Mouse (Mus musculus) spleen, postnatal 14 days (tissue): Measurements from ENCODE around the gene Samd10.
A peak's percentile ranks its signal among the peaks of the same experiment; 100 is the strongest.

Experiments used
- DNase-seq, 2 experiments: peaks; one replicate each; pipeline ENCODE4 v3.0.0; 2021 to 2022; ENCODE audit warnings: low spot score in 2 of 2

The Samd10 gene

GRCm38 (mm10) chr2:181577981-181578581 is 20.9 kb downstream of the Samd10 start:
- peak in 1 of 2 experiments; percentile 0 for DNase-seq

GRCm38 (mm10) chr2:181577126-181577525 is 21.9 kb downstream of the Samd10 start:
- no peak for DNase-seq

GRCm38 (mm10) chr2:181576613-181577012 is 22.4 kb downstream of the Samd10 start:
- DNase-seq = no peak

- DNase-seq = no peak
These were observed 24.0 kb downstream of the Samd10 start for GRCm38 (mm10) chr2:181574921-181575545.

GRCm38 (mm10) chr2:181573961-181574360 is 25.1 kb downstream of the Samd10 start:
- no peak for DNase-seq

DNA sequence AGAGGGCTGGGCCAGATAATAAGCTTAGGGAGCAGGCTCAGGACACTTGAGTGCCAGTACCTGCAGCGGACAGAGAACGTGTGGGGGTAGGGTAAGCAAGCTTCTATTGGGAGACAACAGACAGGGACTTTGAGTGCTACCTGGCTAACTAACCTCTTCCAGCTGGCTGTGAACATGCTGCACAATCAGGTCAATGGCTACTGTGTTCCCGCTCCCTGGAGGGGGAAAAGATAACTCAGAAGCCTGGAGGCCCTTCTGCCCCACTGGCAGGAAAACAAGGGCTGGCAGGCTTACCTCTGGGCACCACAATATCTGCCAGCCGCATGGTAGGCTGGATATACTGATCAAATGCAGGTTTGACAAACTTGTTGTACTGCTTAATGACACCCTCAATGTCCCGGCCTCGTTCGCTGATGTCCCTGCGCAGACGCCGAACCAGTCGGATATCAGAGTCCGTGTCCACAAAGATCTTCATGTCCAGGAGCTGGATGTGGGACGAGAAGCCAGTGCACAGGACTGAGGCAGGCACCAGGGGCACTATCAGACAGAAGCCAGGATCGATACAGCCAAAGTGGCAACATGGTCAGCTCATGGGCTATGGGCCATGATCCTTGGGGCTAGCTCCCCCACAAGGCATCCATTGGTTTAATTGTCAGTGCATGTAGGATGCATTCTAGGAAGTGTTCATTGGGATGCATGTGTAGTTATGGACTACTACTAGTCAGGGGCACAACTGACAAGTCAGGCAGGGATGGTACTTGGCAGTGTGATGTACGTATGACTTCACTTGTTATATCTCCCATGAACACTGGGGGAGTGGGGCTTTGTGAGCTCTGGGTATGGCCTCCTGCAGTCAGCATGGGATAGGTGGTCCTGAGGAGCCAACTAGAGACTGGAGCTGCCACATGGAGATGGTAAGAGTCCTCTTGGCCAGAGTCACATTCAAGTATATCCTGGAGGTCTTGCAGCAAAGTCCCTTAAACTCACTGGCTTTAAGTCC is 25.8 kb downstream of the Samd10 start:
- DNase-seq = no peak

DNA sequence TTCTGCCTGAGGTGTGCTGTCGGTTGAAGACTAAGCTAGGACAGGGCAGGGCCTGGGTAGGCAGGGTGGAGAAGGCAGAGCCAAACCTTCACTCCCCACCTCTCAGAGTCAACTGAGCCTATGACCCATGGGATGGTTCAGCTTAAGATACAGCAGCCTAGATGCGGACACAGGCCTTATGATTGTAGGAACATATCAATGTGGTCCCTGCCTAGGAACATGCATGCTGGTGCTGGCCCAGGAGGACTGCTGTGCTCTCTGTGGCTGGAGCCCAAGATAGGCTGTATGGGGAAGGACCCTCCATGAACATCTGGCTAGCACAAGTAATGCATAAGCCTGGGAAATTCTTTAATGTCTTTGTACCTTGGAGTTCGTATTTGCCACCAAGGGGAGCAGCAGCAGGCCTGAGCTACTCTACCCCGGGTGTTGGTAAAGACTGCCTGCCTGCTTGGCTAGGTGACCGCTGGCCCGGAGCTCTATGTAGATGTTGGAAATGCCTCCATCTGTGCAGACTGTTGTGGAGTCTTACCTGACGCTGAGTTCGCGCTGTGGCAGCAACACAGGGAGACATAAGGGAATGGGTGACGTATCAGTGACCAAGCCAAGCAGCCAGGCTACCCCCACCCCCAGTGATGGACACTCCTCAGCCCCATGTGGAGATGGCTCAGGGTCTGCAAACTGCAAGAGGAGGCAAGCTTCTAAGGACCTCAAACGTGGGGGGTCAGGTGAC is 26.9 kb downstream of the Samd10 start:
- no peak for DNase-seq

- no peak for DNase-seq
These were observed 28.0 kb downstream of the Samd10 start for GRCm38 (mm10) chr2:181570921-181571595.

- peak in 1 of 2 experiments; percentile 0 for DNase-seq
These were observed 28.6 kb downstream of the Samd10 start for GRCm38 (mm10) chr2:181570375-181570774.

- DNase-seq = no peak
These were observed 29.2 kb downstream of the Samd10 start for GRCm38 (mm10) chr2:181569856-181570255.

GRCm38 (mm10) chr2:181568272-181569008 is 30.6 kb downstream of the Samd10 start:
- DNase-seq = peak in 1 of 2 experiments; percentile 59

- DNase-seq = no peak
These were observed 31.7 kb downstream of the Samd10 start for GRCm38 (mm10) chr2:181567338-181567737.

DNA sequence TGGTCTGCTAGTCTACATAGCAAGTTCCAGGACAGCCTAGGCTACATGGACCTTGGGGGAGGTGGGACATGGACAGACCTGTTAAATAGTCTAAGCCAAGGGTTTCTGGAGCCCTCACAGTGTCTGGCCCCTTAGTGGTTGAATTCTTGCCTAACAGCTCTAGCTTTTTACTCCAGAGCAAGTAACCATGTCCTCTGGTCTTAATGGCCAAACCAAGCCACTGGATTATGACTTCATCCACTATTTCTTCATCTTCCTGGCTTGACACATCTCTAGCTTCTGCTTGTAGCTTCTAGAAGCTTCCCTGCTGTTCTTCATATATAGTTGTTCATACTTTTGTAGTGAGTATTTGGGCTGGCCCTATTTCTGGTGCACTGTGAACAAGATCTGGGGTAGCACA is 45.2 kb downstream of the Samd10 start:
- DNase-seq = no peak

DNA sequence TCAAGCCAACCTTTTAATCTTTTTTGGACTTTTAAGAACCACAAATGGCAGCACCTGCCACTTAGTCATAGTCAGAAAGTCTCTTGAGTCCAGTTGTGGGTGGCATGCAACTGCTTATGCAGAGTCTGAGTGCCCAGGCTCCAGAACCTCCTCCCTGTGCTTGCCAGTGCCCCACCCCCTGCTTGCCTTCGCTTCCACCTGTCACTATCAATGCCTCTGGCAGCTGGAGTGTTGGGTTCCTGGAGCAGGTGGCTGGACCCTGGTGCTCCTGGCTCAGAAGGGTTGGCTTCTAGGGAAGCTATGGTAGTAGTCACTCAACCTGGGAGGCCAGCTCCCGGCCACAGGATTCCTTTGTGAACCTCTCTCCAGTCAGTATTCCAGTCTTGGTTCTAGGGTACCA is 48.8 kb downstream of the Samd10 start:
- no peak for DNase-seq

DNA sequence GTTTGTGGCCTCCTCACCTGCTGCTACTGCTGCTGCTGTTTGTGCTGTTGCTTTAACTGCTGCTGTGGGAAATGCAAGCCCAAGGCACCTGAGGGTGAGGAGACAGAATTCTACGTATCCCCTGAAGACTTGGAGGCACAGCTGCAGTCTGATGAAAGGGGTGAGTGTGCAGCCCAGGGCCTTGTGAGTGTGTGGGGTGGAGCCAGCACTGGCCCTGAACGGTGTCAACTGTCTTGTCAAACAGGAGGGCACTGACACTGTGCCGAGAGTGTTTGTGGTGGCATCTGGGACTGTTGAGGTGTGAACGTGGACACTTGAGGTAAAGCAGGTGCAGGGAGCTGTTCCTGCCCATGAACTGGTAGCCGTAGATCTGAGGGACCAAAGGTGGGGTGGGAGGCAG is 50.3 kb downstream of the Samd10 start:
- no peak for DNase-seq

DNA sequence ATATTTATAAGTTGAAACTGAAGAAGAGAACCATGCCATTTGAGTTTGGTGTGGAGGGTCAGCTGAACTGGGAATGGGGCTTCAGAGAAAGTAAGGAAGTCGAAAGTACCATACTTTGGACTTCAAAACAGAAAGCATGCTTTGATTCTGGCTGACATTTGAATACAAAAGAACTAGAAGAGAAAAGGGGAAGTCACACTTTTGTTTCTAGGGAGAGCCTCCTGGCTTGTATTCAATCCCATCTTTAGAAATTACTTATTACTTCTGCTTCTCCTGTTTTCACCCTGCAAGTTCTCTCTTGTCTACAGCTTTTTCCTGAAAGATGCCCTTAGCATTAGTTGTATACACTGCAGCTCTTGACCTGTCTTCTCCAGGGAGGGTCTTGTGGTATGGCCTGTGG is 50.8 kb downstream of the Samd10 start:
- no peak for DNase-seq

DNA sequence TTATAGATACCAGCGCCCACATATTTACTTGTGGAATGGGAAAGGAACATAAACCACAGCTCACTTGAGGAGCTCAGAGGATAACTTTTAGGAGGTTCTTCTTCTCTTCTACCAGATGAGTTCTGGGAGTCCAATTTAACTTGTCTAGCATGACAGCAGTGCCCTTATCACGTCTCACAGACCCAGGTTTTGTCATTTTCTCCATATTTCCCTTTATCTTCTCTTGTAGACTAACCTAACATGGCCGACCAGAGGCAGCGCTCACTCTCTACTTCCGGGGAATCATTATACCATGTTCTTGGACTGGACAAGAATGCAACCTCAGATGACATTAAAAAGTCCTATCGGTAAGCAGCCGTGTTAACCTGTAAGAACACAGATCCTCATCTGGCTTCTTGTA is 52.9 kb downstream of the Samd10 start:
- DNase-seq = no peak
